Mouse (Mus musculus) mammary gland, adult 2 months (tissue): ENCODE data around the gene Pecam1. TPM values are rescaled to one million over a fixed set of nuclear protein-coding genes. Genes with fewer than 3 reads are reported as not detected.

Experiments
- polyA plus RNA-seq: library from polyadenylated mRNA; depleted of rRNA; stranded (reverse); fragments of >200 nt; gene quantifications from 2 replicates; pipeline ENCODE4 v1.2.3, GENCODE M21; 2012; ENCODE audit warnings: low replicate concordance; rRNA removed

Pecam1 gene
- 63.3 and 106 TPM in 2 replicates for polyA plus RNA-seq

GRCm38 (mm10) chr11:106750121-106750751 is at the start of gene Pecam1:
Gene Pecam1 (minus strand): TSS chr11:106750628.

GRCm38 (mm10) chr11:106788775-106789459 is 38.5 kb upstream of the Pecam1 start, which contains the start of the genes Ddx5 and Cep95:
Gene Ddx5 (minus strand): TSS chr11:106789185.
Gene Cep95 (plus strand): TSS chr11:106789252.

GRCm38 (mm10) chr11:106779388-106780088 is 29.1 kb upstream of the Pecam1 start, which contains the start of gene Polg2:
Gene Polg2 (minus strand): TSS chr11:106779537.

GRCm38 (mm10) chr11:106751039-106752018 is 901 bp upstream of the Pecam1 start, which contains the start of gene Milr1:
Gene Milr1 (plus strand): TSS chr11:106751226.

GRCm38 (mm10) chr11:106612961-106613637 is 137.3 kb downstream of the Pecam1 start, which contains the start of gene Tex2:
Gene Tex2 (minus strand): TSS chr11:106613423.

Other genes with a start within 250 kb of the Pecam1 start
- 20.2 and 29.7 TPM in 2 replicates for gene Tex2, start 137.2 kb downstream of the Pecam1 start, polyA plus RNA-seq
- gene Milr1, start 598 bp upstream of the Pecam1 start, polyA plus RNA-seq: 1.6 and 3.1 TPM in 2 replicates
- 7.7 and 9.0 TPM in 2 replicates for gene Polg2, start 28.9 kb upstream of the Pecam1 start, polyA plus RNA-seq
- gene Ddx5, start 38.6 kb upstream of the Pecam1 start, polyA plus RNA-seq: 317 and 863 TPM in 2 replicates
- 2.6 and 4.6 TPM in 2 replicates for gene Cep95, start 38.6 kb upstream of the Pecam1 start, polyA plus RNA-seq
- gene Smurf2, start 170.1 kb upstream of the Pecam1 start, polyA plus RNA-seq: 6.9 and 10.0 TPM in 2 replicates
- 18.8 and 29.7 TPM in 2 replicates for gene Kpna2, start 248.9 kb upstream of the Pecam1 start, polyA plus RNA-seq